Mouse (Mus musculus) heart, postnatal 0 days (tissue): Measurements from ENCODE around the gene Tmem201.

Experiments
- CTCF ChIP-seq: IDR thresholded peaks from 2 replicates; pipeline ENCODE4 v1.5.1; 2016; ENCODE audit warnings: antibody characterized with exemption, control low read depth, low read depth
- EP300 ChIP-seq: IDR thresholded peaks from 2 replicates; pipeline ENCODE4 v1.6.1; 2016; ENCODE audit warnings: antibody characterized with exemption, low read depth

DNA sequence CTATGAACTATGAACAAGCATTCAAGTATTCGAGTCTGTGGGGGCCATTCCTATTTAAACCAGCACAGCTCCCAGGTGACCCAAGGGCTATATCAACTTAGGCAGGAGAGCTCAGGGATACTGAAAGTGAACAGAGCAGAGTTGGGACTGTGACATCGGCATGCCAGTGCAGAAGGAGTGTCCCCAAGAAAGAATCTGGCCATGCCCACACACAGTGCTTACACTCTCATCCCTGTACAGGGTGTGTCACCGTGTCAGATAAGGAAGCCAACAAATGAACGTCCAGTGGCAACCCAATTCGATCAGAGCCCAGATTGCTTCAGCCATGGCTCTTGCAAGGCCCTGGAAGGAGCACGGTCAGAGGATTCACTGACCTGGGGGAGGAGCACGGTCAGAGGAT, 32.5 kb downstream of the Tmem201 start:
- TF ChIP-seq CTCF (no peak), EP300 (no peak)
